Mouse (Mus musculus) cerebellum, adult 2 months (tissue): ENCODE measurements around the gene Dnajc8. TPM values are rescaled to one million over a fixed set of nuclear protein-coding genes. Genes with fewer than 3 reads are reported as not detected.
"Not testable (repeated sequence)": the region's sequence is repeated elsewhere in the genome, so short reads cannot be mapped to it uniquely, and the experiment has no call there.

ENCODE experiments used
- DNase-seq, 2 experiments: peaks; one replicate each; pipeline ENCODE4 v3.0.0; 2021
- H3K27ac ChIP-seq: fragments of 200-500 bp; 2 replicates; pipeline ENCODE4 v1.5.1; 2012; ENCODE audit warnings: low read length, control low read depth, inconsistent platforms; ENCODE audit not compliant: insufficient read depth
- H3K27me3 ChIP-seq: fragments of 200-500 bp; 2 replicates; pipeline ENCODE4 v1.6.1; 2012; ENCODE audit warnings: inconsistent platforms, mild to moderate bottlenecking, low read length, moderate library complexity; ENCODE audit not compliant: control insufficient read depth, insufficient read depth
- H3K4me1 ChIP-seq: fragments of 200-500 bp; 2 replicates; pipeline ENCODE4 v1.6.1; 2011; ENCODE audit warnings: low read length; ENCODE audit not compliant: control insufficient read depth, insufficient read depth
- H3K4me3 ChIP-seq: fragments of 200-500 bp; replicated peaks from 2 replicates; pipeline ENCODE3; 2011; ENCODE audit warnings: mild to moderate bottlenecking, low read depth, low read length, control low read depth; ENCODE audit not compliant: insufficient read depth
- CTCF ChIP-seq: fragments of 200-500 bp; IDR thresholded peaks from 2 replicates; pipeline ENCODE4 v1.5.1; 2011; ENCODE audit warnings: low read depth, mild to moderate bottlenecking, control low read depth, low read length, moderate library complexity, borderline replicate concordance; ENCODE audit not compliant: insufficient read depth
- POLR2A ChIP-seq: fragments of 200-500 bp; IDR thresholded peaks from 2 replicates; pipeline ENCODE4 v1.6.1; 2011; ENCODE audit warnings: low read length, control low read depth, borderline replicate concordance; ENCODE audit not compliant: insufficient read depth
- WGBS: fragments of 180-500 bp; shearing (Covaris S2); methylation state at CpG from one replicate; pipeline ENCODE4 v1.1.7; 2018; 5-methylcytosine and 5-hydroxymethylcytosine counted together
- polyA plus RNA-seq: library from polyadenylated mRNA; depleted of rRNA; stranded (reverse); fragments of >200 nt; gene quantifications from 2 replicates; pipeline ENCODE4 v1.2.3, GENCODE M21; 2012; rRNA removed

Gene Dnajc8
- polyA plus RNA-seq, 1 experiment: 116 TPM

GRCm38 (mm10) chr4:132599764-132600163, 64.4 kb downstream of the Dnajc8 start:
- 86% methylated on average over 3 of the region's 3 CpGs for WGBS
- H3K27ac ChIP-seq: no peak overlapping the region
- no peak for TF ChIP-seq CTCF
- TF ChIP-seq POLR2A: no peak
- no peaks in the 10 kb centered on the region for H3K27me3 ChIP-seq
- H3K4me3 ChIP-seq: no peak overlapping the region
- DNase-seq: no peak
- H3K4me1 ChIP-seq: no peaks in the 10 kb centered on the region

- Histone ChIP-seq H3K27me3 (no peaks in the 10 kb centered on the region), H3K27ac (no peak overlapping the region), H3K4me1 (no peaks in the 10 kb centered on the region), H3K4me3 (no peak overlapping the region)
- DNase-seq: no peak
- no peak for TF ChIP-seq POLR2A
- no peak for TF ChIP-seq CTCF
- 76% methylated on average over 6 of the region's 6 CpGs for WGBS
Observed at GRCm38 (mm10) chr4:132600465-132600864, 65.1 kb downstream of the Dnajc8 start.

GRCm38 (mm10) chr4:132601242-132601641, 65.9 kb downstream of the Dnajc8 start:
- not testable (repeated sequence) for H3K27ac ChIP-seq, DNase-seq, H3K27me3 ChIP-seq, H3K4me1 ChIP-seq, H3K4me3 ChIP-seq
- WGBS: 71% methylated on average over 5 of the region's 5 CpGs

Other genes starting within 250 kb of the Dnajc8 start
- 2.2 and 3.1 TPM in 2 replicates for gene Rab42, start 232.2 kb upstream of the Dnajc8 start, polyA plus RNA-seq
- 17.9 and 19.1 TPM in 2 replicates for gene Trnau1ap, start 206.0 kb upstream of the Dnajc8 start, polyA plus RNA-seq
- 8.4 and 9.6 TPM in 2 replicates for gene Rcc1, start 181.9 kb upstream of the Dnajc8 start, polyA plus RNA-seq
- 10.3 and 10.7 TPM in 2 replicates for gene Phactr4, start 113.1 kb upstream of the Dnajc8 start, polyA plus RNA-seq
- 5.5 and 6.3 TPM in 2 replicates for gene Med18, start 71.6 kb upstream of the Dnajc8 start, polyA plus RNA-seq
- 9.8 and 10.2 TPM in 2 replicates for gene Sesn2, start 25.0 kb upstream of the Dnajc8 start, polyA plus RNA-seq
- gene Atpif1, start 1.9 kb upstream of the Dnajc8 start, polyA plus RNA-seq: 569 and 629 TPM in 2 replicates
- 0.40 and 0.41 TPM in 2 replicates for gene Ptafr, start 28.5 kb downstream of the Dnajc8 start, polyA plus RNA-seq
- 25.1 and 27.9 TPM in 2 replicates for gene Eya3, start 103.4 kb downstream of the Dnajc8 start, polyA plus RNA-seq
- gene Xkr8, start 197.0 kb downstream of the Dnajc8 start, polyA plus RNA-seq: 7.4 and 7.6 TPM in 2 replicates
- 1.6 and 1.9 TPM in 2 replicates for gene Smpdl3b, start 221.7 kb downstream of the Dnajc8 start, polyA plus RNA-seq
- 20.0 and 21.3 TPM in 2 replicates for gene Rpa2, start 232.8 kb downstream of the Dnajc8 start, polyA plus RNA-seq